Mouse (Mus musculus) forelimb bud, embryonic 11.5 days (tissue): ENCODE measurements at regions not wholly inside any gene's neighbourhood (a gene's known extent, or its start where the extent isn't known, plus 50 kb on each side); places are given as distances from the start of the nearest gene placed in this dataset.
"Not testable (repeated sequence)": the region's sequence is repeated elsewhere in the genome, so short reads cannot be mapped to it uniquely, and the experiment has no call there.

Source experiments
- DNase-seq: peaks from one replicate; pipeline ENCODE4 v3.0.0-alpha.2; 2012; ENCODE audit warnings: low read depth, low spot score

DNA sequence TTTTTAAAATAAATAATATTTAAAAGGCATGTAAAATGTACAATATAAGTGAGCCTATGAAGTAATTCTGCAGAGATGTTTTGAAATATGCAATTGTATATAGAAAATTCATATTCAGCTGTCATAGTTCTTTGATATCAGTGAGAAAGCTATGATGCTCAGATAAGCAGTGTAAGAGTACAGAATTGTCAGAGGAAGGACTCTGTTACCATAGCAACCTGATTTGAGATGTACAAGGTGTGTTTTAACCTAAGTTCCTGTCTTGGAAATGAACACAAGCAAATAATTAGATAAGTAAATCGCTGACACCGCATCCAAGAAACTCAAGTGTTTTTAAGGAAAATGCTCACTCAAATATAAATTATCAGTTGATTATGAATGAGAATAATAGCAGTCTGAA is 271.8 kb downstream of the Gabrg2 start:
- DNase-seq: no peak

DNA sequence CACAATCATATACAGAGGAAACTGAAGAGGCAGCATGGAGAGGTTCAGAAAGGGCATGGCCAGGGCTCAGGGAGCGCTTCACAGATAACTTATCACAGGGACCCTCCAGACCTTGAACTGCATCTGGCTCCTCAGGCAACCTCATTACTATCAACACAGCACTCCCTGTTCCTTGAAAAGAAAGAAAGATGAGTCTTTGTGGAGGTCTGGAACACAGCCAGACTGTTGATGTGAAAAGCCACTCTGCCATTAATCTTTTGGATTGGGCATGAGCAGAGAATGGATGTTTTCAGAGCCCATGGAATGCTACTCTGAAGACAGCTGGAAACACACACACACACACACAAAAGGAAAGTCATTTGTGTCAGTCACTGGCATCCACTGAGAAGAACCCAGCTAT is 284.0 kb downstream of the Gabrg2 start:
- no peak for DNase-seq

DNA sequence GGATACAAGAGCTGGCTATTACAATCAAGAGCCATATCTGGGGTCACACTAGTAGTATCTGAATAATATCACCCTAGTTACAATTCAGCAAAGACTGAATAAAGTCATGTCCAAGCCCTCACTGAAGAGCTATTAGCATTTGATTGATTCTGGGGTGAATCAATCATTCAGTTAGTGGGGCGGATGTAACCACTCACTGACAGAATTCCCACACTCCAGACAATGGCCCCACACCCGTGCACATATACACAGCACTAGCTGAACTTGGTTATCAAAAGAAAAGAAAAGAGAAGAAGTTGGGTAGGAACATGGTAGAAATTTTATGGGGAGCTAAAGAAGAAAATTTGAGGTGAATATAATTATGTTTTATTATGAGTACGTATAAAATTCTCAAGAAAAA is 310.0 kb downstream of the Gabrg2 start:
- no peak for DNase-seq

DNA sequence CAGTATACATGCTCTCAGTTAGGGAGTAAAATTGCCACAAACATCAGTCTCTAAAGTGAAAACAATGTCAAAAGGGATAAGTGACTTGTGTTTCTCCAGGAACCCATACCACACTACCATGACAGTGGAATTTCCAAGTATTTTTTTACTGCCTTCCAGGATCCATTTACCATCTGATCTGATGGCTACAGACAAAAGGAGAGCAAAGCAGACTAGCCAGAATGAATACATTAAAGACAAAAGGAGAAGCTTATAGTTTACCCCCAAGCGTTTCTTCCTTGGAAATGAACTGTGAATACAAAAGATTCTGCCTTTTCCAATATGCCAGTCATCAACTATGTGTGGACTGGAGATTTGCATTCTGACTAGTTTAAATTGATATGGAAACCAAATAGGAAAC is 317.7 kb downstream of the Gabrg2 start:
- no peak for DNase-seq

DNA sequence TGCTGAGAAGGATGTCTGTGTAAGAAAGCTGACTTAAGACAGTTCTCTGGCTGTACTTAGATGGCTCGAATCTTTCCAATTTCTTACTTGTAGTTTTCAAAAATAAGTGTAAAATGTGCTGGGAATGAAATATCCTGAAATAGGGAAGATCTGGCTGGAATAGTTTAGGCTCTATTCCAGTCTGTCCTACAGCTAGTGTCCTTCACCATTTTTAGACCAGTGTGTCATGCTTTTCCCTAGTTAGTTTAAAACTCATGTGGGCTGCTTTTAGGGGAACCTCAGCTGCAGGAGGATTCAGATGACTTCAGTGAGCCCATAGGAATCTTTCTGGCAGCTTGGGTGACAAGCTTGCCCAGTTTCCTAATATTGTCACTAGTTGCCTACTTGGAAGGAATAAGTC is 348.1 kb downstream of the Gabrg2 start:
- DNase-seq: no peak

DNA sequence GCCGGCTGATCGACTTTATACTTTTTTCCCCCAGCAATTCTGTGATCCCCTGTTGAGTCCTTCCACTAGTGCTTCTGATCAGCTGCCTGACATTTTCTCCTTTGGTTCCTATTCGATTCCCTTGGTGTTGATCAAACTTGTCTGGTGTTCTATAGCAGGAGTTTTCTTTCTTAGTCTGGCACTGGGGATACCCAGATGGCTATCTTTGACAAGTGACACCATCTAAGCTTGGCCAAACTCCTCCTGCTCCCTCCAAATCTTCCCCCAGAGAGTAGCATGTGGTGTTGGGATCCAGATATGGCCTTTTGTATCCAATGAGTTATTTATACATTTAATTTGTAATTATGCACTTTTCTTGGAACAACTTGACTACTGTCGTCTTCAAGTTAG is 355.2 kb downstream of the Gabrg2 start:
- DNase-seq: no peak

DNA sequence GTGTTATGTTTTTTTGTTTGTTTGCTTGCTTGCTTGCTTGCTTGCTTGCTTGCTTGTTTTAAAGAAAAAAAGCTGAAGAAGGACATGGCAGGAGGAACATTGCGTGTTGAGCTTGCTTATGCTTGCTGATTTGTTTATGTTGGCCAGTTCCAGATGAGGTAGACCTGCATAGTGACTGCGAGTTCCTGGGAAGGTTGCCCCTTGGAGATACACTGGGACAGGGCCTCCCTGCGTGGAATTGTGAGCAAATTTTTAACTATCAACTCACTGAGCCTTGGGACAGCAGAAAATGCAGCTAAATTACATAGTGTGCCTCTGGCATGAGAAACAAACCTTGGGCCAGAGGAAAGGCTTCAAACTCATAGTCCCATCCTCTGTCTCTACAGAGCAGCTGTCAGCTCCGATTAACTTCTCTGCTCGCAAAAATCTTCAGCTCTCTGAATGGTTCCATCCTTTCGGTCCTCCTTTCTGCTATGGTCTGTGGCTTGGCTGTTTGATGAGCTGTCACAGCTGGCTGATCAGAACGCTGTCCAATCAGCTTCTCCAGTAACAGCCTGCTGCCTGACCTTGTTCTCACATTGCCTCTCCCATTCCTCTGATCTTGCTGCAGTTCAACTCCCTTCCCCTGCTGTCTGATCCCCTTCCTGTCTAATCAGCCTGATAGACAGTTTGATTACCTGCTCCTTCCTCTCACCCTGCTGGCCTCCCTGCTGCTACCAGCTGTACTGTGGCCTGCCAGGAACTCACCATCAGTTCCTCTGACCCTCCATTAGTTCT is 355.7 kb downstream of the Gabrg2 start:
- DNase-seq: peak; percentile 57

DNA sequence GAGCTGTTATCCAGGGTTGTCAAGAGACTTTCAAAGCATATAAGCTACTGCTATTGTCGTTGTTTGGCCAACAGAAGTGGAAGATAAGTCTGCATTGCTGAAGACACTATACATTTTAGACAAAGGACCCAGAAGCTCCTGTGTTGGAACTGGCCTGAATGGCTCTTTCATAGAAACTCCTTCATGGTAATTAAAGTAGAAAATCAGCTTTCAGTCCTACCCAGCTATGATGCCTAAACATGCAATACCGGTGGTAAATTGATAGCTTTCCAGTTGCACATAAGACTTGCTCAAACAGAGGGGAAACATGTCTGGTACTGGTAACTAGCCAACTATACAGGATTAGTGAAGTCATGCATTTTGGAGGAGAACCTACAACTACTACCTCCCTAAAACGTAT is 356.6 kb downstream of the Gabrg2 start:
- no peak for DNase-seq

DNA sequence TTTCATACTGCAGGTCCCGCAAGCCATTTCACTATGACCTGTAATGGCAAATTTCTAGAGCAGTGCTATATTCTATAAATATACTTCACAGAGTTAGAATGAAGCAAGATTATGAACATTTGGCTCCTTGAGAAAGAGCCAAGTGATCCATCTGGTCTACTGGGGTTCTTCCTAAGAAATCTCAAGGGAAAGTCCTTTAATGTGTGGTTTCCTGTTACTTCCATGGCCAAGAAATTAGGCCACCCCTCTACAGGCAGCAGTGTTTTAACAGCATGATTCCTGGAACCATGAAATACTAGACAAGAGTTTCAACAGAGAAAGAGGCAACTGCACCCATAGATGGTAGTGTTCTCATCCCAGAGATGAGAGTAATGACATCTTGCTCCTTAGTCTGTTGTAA is 401.7 kb downstream of the Gabrg2 start:
- no peak for DNase-seq

DNA sequence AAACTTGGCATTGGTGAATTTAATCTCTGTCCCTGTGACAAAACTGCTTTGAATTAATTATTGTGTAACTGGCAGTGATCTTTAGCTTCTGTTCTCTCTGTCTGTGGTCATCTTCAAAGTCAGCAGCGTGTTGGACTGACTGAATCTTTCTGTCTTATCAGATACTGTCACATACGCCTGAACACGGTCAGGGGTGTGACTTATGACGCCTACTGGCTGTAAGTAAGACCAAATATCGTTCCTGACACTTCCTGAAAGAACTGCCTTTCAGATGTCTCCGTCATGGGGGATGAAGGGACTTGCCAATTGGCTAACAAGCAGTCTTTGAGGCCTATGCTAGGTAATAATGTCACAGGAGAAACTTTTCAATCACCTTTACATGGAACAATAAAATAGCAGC is 402.2 kb downstream of the Gabrg2 start:
- DNase-seq: no peak

DNA sequence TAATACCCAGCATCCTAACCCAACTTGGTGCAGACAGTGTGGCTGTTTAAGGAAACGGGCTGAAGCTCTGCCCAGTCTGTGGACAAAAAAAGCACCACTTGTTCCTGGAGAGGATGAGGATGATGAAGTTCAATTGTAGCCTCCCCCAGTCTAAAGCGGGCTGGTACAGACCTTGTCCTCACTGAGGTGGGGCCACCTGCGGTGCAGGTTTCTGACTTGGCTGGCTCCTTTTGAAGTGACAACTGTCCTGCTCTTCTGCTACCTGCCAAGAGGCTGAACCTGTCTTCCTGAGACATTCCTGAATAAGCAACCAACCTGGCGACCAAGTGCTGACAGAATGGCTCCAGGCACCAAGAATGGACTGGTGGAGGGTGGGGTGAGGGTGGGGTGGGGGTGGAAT is 409.2 kb downstream of the Gabrg2 start:
- DNase-seq: not testable (repeated sequence)
